Mouse (Mus musculus) bone marrow macrophage, adult 2 months (primary cell): ENCODE measurements around the gene Klhdc10.

Source experiments
- CTCF ChIP-seq: IDR thresholded peaks from 2 replicates; pipeline ENCODE4 v1.5.1; 2012; ENCODE audit warnings: low read depth, mild to moderate bottlenecking, low read length, moderate library complexity
- POLR2A ChIP-seq: IDR thresholded peaks from 2 replicates; pipeline ENCODE4 v1.6.1; 2012; ENCODE audit warnings: mild to moderate bottlenecking, low read depth, low read length, borderline replicate concordance

- no peak for TF ChIP-seq POLR2A
- TF ChIP-seq CTCF, result no peak
Observed at GRCm38 (mm10) chr6:30356680-30357079, 45.0 kb upstream of the Klhdc10 start.
